Mouse (Mus musculus) T-cell, adult 2 months (primary cell): ENCODE measurements around the gene Spag9.

Experiments
- DNase-seq: peaks from one replicate; pipeline ENCODE4 v3.0.0; 2022; ENCODE audit warnings: low spot score

Spag9 gene

DNA sequence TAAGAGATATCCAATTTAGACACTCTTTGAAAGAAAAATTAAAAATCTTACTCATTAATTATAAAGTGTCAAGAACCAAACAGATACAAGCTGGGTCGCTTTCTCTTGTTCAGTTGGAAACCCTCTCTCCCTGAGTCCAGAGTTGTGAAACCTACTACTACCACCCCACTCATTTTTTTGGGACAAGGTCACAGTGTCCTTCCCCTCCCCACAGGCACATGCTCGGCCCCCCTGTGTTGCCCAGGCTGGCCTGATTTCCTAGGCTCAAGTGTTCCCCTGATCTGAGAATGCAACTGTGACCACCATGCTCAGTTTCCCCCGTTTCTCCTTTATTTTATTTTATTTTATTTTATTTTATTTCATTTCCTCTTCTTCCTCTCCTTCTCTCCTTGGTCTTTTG lies 158.3 kb downstream of the Spag9 start:
- no peak for DNase-seq

GRCm38 (mm10) chr11:94158521-94158920 lies 162.6 kb downstream of the Spag9 start:
- no peak for DNase-seq

GRCm38 (mm10) chr11:94159066-94159880 lies 163.4 kb downstream of the Spag9 start:
- DNase-seq = no peak

GRCm38 (mm10) chr11:94159911-94160415 lies 164.1 kb downstream of the Spag9 start:
- no peak for DNase-seq

GRCm38 (mm10) chr11:94160443-94161266 lies 164.8 kb downstream of the Spag9 start:
- peak; percentile 65 for DNase-seq

GRCm38 (mm10) chr11:94161267-94161646 lies 165.4 kb downstream of the Spag9 start:
- no peak for DNase-seq

DNA sequence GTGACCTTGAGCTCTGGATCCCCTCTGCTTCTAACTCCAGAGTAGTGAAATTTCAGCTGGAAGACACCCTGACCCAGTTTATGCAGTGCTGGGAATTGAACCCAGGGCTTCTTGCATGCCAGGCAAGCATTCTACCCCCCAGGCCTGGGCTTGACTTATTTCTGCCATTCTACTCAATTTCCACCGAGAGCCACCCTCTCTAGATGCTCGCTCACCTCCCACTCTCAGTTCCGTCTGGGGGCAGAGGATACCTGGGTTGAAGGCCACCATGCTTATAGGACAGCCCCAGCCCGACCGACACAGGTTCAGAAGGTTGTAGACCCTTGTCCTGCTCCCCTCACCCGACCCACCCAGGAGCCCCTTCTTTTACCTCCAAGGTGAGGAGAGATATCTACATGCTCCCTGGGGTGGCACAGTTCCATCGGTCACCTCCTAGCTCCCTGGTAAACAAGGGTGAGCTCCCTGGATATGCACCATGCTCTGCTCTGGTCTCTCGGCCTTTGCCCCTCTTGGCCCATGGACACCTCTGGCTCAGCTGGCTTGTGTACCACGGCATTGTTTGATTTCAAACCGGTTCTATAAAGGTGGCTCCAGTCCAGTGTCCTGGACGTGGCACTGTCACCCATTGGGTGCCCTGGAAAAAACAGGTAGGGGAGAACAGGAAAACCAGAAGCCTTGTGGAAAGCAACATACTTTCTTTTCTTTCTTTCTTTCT lies 166.1 kb downstream of the Spag9 start:
- no peak for DNase-seq

DNA sequence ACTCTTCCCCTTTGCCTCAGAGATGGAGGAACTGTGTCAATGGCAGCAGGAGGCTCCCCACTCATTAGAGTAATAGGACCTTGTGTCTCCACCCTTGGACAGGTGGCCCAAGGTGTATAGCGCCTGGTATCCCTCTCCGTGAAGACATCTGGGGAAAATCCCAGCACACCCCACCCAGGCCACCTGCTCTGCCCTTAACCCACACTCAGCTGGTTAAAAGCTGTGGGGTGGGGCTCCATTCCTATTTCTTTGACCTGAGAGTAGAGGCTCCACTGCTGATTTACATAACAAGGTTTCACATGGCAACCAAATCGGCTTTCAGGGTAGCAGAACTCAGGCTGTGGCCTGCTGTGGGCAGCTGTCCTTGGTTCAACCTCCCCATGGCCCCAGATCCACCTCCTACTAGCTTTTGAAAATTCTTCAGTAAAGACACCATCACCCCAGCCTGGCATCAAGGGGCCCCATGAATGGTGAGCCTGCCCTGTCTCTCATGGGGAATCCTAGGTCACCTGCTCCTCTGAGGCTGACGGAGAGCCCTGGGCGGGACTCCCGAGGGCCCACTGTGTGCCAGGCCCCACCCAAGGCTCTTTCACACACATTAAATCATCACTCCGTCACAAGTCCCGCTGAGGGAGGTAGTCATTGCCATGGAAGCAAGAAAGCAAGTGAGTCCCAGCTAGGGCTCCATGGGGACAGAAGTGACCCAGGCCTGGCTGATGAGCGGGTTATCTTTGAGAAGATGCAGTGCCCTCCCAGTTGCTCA lies 167.3 kb downstream of the Spag9 start:
- DNase-seq = no peak

DNA sequence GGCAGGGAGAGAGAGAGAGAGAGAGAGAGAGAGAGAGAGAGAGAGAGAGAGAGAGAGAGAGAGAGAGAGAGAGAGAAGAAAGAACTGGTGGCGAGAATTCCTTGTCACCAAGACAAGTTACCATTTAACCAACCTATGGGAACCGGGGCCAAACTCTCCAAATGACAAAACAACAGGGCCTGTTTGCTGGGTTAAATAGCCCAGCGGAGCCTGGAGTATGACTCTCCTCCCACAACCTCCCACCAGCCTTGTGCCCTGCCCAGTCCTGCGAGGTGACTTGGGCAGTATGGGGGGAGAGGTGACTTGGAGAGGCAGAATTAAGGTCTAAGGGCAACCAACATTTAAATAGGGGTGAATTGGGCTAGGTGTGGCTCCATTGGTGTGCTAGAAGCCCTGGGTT lies 169.9 kb downstream of the Spag9 start:
- DNase-seq = no peak

DNA sequence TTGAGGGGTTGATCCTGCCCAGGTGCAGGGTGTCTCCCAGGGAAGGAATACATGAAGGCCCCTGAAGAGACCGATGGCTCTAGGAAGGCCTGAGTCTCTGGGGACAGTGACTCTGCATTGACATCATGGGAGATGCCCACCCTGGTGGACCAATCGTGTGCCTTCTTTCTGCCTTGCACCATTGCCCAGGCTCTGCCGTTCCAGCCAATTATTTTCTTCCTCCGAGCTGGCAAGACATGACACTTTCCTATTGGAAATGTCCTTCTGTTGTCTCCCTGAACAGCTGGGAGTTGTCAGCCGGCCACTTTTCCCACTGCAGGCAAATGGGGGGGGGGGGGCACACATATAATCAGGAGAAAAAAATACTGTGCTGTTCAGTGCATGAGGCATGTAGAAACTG lies 172.3 kb downstream of the Spag9 start:
- DNase-seq = no peak

- peak; percentile 53 for DNase-seq
These were observed 173.7 kb downstream of the Spag9 start for GRCm38 (mm10) chr11:94169596-94169995.

- DNase-seq = no peak
These were observed 175.8 kb downstream of the Spag9 start for GRCm38 (mm10) chr11:94171691-94172090.

GRCm38 (mm10) chr11:94172186-94172585 lies 176.3 kb downstream of the Spag9 start:
- DNase-seq = no peak

DNA sequence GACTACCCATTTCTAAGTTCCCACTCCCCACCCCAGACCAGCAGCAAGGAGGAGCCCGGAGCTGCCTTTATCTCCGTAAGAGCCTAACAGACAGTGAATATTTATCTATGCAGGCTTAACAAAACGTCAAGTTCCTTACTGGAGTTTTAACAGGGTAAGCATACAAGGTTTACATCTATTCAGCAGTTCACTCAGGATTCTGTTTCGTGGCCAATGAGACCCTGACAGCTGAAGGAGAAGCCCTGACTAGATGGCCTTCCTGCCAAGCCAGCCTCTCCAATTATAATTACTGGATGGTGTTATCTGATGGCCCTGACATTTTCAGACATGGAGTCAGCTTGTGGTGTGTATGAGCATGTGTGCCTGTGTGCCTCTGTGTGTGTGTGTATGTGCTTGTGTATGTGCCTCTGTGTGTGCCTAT lies 177.8 kb downstream of the Spag9 start:
- DNase-seq = no peak

GRCm38 (mm10) chr11:94175288-94175687 lies 179.4 kb downstream of the Spag9 start:
- no peak for DNase-seq
